Mouse (Mus musculus): ENCODE results near the gene Pigv. TPM values are rescaled to one million over a fixed set of nuclear protein-coding genes. Genes with fewer than 3 reads are reported as not detected.

Pigv gene
- polyA plus RNA-seq, 1 experiment from 2014 or later, result 16.9 TPM

GRCm38 (mm10) chr4:133671184-133671880, 1.1 kb downstream of the Pigv start:
- H3K4me2 ChIP-seq (replicated peaks), result peak overlapping the region; percentile 72
- H3K4me3 ChIP-seq (replicated peaks), result peak overlapping the region; percentile 62
- peak overlapping the region; percentile 70; the same call in 1 of the 2 replicates for H3K9ac ChIP-seq
- peaks cover 39% of the 10 kb centered on the region for H3K4me1 ChIP-seq (replicated peaks)
- no peaks in the 10 kb centered on the region for H3K9me3 ChIP-seq
- H3K27ac ChIP-seq, result peak overlapping the region; percentile 98
- H3K36me3 ChIP-seq, result 0 out of 2 replicates have a peak, but pooled peaks cover 6% of the 10 kb centered on the region
- no peaks in the 10 kb centered on the region for H3K27me3 ChIP-seq (replicated peaks)
- 4% methylated on average over 13 of the region's 13 CpGs for WGBS
- ATAC-seq, result no peak

GRCm38 (mm10) chr4:133669652-133670210, 2.7 kb downstream of the Pigv start:
- H3K27me3 ChIP-seq (replicated peaks), result no peaks in the 10 kb centered on the region
- 51% methylated on average over 6 of the region's 6 CpGs for WGBS
- H3K36me3 ChIP-seq, result peaks cover 6% of the 10 kb centered on the region; the same call in 1 of the 2 replicates
- no peak overlapping the region for H3K27ac ChIP-seq
- H3K4me3 ChIP-seq (replicated peaks), result no peak overlapping the region
- no peaks in the 10 kb centered on the region for H3K9me3 ChIP-seq
- no peak overlapping the region for H3K4me2 ChIP-seq (replicated peaks)
- no peak for ATAC-seq
- peaks cover 36% of the 10 kb centered on the region for H3K4me1 ChIP-seq (replicated peaks)
- no peak overlapping the region for H3K9ac ChIP-seq

- peaks cover 28% of the 10 kb centered on the region for H3K4me1 ChIP-seq (replicated peaks)
- H3K9ac ChIP-seq, result no peak overlapping the region
- peaks cover 6% of the 10 kb centered on the region; the same call in 1 of the 2 replicates for H3K36me3 ChIP-seq
- no peak overlapping the region for H3K4me2 ChIP-seq (replicated peaks)
- H3K9me3 ChIP-seq, result no peaks in the 10 kb centered on the region
- H3K4me3 ChIP-seq (replicated peaks), result no peak overlapping the region
- WGBS, result 70% methylated on average over 3 of the region's 3 CpGs
- ATAC-seq, result no peak
- no peak overlapping the region for H3K27ac ChIP-seq
- H3K27me3 ChIP-seq (replicated peaks), result no peaks in the 10 kb centered on the region
Observed at GRCm38 (mm10) chr4:133668537-133668936, 3.9 kb downstream of the Pigv start.

- H3K9me3 ChIP-seq, result no peaks in the 10 kb centered on the region
- 76% methylated on average over 6 of the region's 6 CpGs for WGBS
- no peak overlapping the region for H3K9ac ChIP-seq
- no peak for ATAC-seq
- H3K4me1 ChIP-seq (replicated peaks), result peaks cover 32% of the 10 kb centered on the region
- H3K27ac ChIP-seq, result no peak overlapping the region
- H3K4me2 ChIP-seq (replicated peaks), result no peak overlapping the region
- H3K4me3 ChIP-seq (replicated peaks), result no peak overlapping the region
- H3K27me3 ChIP-seq (replicated peaks), result no peaks in the 10 kb centered on the region
- peaks cover 11% of the 10 kb centered on the region; the same call in 1 of the 2 replicates for H3K36me3 ChIP-seq
Observed at GRCm38 (mm10) chr4:133666199-133666598, 6.2 kb downstream of the Pigv start.

- ATAC-seq, result no peak
- Histone ChIP-seq H3K9ac (no peak overlapping the region), H3K9me3 (no peaks in the 10 kb centered on the region), H3K27me3 (replicated peaks) (no peaks in the 10 kb centered on the region), H3K36me3 (peaks cover 11% of the 10 kb centered on the region; the same call in 1 of the 2 replicates), H3K4me1 (replicated peaks) (peaks cover 35% of the 10 kb centered on the region), H3K27ac (peak overlapping the region; percentile 56; the same call in 1 of the 2 replicates), H3K4me3 (replicated peaks) (no peak overlapping the region), H3K4me2 (replicated peaks) (no peak overlapping the region)
- 37% methylated on average over 11 of the region's 11 CpGs for WGBS
Observed at GRCm38 (mm10) chr4:133665118-133665517, 7.3 kb downstream of the Pigv start.

GRCm38 (mm10) chr4:133662945-133663344, 9.5 kb downstream of the Pigv start:
- peaks cover 43% of the 10 kb centered on the region for H3K4me1 ChIP-seq (replicated peaks)

GRCm38 (mm10) chr4:133662421-133662820, 10.0 kb downstream of the Pigv start:
- Histone ChIP-seq H3K4me1 (replicated peaks) (peaks cover 43% of the 10 kb centered on the region), H3K27ac (no peak overlapping the region), H3K27me3 (replicated peaks) (no peaks in the 10 kb centered on the region), H3K36me3 (peaks cover 5% of the 10 kb centered on the region; the same call in 1 of the 2 replicates), H3K4me3 (replicated peaks) (no peak overlapping the region), H3K4me2 (replicated peaks) (no peak overlapping the region), H3K9me3 (no peaks in the 10 kb centered on the region), H3K9ac (no peak overlapping the region)
- WGBS, result 87% methylated on average over 8 of the region's 8 CpGs
- ATAC-seq, result no peak

More at GRCm38 (mm10) chr4:133662945-133663344, 9.5 kb downstream of the Pigv start:
- Histone ChIP-seq H3K9ac (no peak overlapping the region), H3K4me2 (replicated peaks) (no peak overlapping the region), H3K27ac (no peak overlapping the region), H3K4me3 (replicated peaks) (no peak overlapping the region), H3K36me3 (peaks cover 8% of the 10 kb centered on the region; the same call in 1 of the 2 replicates), H3K9me3 (no peaks in the 10 kb centered on the region), H3K27me3 (replicated peaks) (no peaks in the 10 kb centered on the region)
- no peak for ATAC-seq
- 70% methylated on average over 8 of the region's 8 CpGs for WGBS

- peak overlapping the region; percentile 32 for H3K4me3 ChIP-seq (replicated peaks)
- peak overlapping the region; percentile 43 for H3K9ac ChIP-seq
- H3K36me3 ChIP-seq, result peaks cover 5% of the 10 kb centered on the region; the same call in 1 of the 2 replicates
- H3K27ac ChIP-seq, result peak overlapping the region; percentile 96
- H3K4me2 ChIP-seq (replicated peaks), result peak overlapping the region; percentile 70
- peak; percentile 64 for ATAC-seq
- 13% methylated on average over 10 of the region's 10 CpGs for WGBS
- H3K4me1 ChIP-seq (replicated peaks), result peaks cover 44% of the 10 kb centered on the region
- no peaks in the 10 kb centered on the region for H3K27me3 ChIP-seq (replicated peaks)
- H3K9me3 ChIP-seq, result no peaks in the 10 kb centered on the region
Observed at GRCm38 (mm10) chr4:133660193-133661155, 12.0 kb downstream of the Pigv start.

- Histone ChIP-seq H3K9me3 (no peaks in the 10 kb centered on the region), H3K4me3 (replicated peaks) (peak overlapping the region; percentile 32), H3K27ac (peak overlapping the region; percentile 96), H3K9ac (peak overlapping the region; percentile 43), H3K36me3 (peaks cover 5% of the 10 kb centered on the region; the same call in 1 of the 2 replicates), H3K4me2 (replicated peaks) (peak overlapping the region; percentile 70), H3K4me1 (replicated peaks) (peaks cover 38% of the 10 kb centered on the region), H3K27me3 (replicated peaks) (no peaks in the 10 kb centered on the region)
- peak; percentile 75 for ATAC-seq
- WGBS, result 9% methylated on average over 15 of the region's 15 CpGs
Observed at GRCm38 (mm10) chr4:133659497-133660192, 12.8 kb downstream of the Pigv start.

GRCm38 (mm10) chr4:133658729-133659128, 13.7 kb downstream of the Pigv start:
- no peak for ATAC-seq
- Histone ChIP-seq H3K4me2 (replicated peaks) (0 out of 2 replicates have a peak overlapping the region, but pooled peaks have one; percentile 70), H3K27ac (peak overlapping the region; percentile 96; the same call in 1 of the 2 replicates), H3K36me3 (0 out of 2 replicates have a peak, but pooled peaks cover 5% of the 10 kb centered on the region), H3K9ac (no peak overlapping the region), H3K9me3 (no peaks in the 10 kb centered on the region), H3K4me3 (replicated peaks) (no peak overlapping the region), H3K27me3 (replicated peaks) (no peaks in the 10 kb centered on the region), H3K4me1 (replicated peaks) (peaks cover 38% of the 10 kb centered on the region)
- WGBS, result 41% methylated on average over 2 of the region's 2 CpGs

- no peak for ATAC-seq
- Histone ChIP-seq H3K4me3 (replicated peaks) (no peak overlapping the region), H3K9me3 (no peaks in the 10 kb centered on the region), H3K36me3 (0 out of 2 replicates have a peak, but pooled peaks cover 5% of the 10 kb centered on the region), H3K27ac (no peak overlapping the region), H3K4me1 (replicated peaks) (peaks cover 34% of the 10 kb centered on the region), H3K27me3 (replicated peaks) (no peaks in the 10 kb centered on the region), H3K4me2 (replicated peaks) (no peak overlapping the region), H3K9ac (no peak overlapping the region)
- WGBS, result 54% methylated on average over 5 of the region's 5 CpGs
Observed at GRCm38 (mm10) chr4:133657829-133658458, 14.5 kb downstream of the Pigv start.
